Mouse (Mus musculus) NIH3T3 (cell line): ENCODE data around the gene Ccdc89.

Source experiments
- DNase-seq: peaks from one replicate; pipeline ENCODE4 v3.0.0-alpha.2; 2012; ENCODE audit warnings: low read depth

The Ccdc89 gene

GRCm38 (mm10) chr7:90475793-90476312, 49.5 kb downstream of the Ccdc89 start, which contains the start of gene Tmem126b:
TSS of gene Tmem126b (minus strand) at chr7:90476001.
- DNase-seq = peak; percentile 99

GRCm38 (mm10) chr7:90476313-90477245, 50.2 kb downstream of the Ccdc89 start, which contains the start of gene Dlg2:
TSS of gene Dlg2 (plus strand) at chr7:90476672.
- DNase-seq = no peak
